Mouse (Mus musculus): ENCODE measurements around the gene Ssbp3. TPM values are rescaled to one million over a fixed set of nuclear protein-coding genes. Genes with fewer than 3 reads are reported as not detected.

Ssbp3 gene
- total RNA-seq (2021): 100 to 1,000 TPM; 114 to 119 TPM

DNA sequence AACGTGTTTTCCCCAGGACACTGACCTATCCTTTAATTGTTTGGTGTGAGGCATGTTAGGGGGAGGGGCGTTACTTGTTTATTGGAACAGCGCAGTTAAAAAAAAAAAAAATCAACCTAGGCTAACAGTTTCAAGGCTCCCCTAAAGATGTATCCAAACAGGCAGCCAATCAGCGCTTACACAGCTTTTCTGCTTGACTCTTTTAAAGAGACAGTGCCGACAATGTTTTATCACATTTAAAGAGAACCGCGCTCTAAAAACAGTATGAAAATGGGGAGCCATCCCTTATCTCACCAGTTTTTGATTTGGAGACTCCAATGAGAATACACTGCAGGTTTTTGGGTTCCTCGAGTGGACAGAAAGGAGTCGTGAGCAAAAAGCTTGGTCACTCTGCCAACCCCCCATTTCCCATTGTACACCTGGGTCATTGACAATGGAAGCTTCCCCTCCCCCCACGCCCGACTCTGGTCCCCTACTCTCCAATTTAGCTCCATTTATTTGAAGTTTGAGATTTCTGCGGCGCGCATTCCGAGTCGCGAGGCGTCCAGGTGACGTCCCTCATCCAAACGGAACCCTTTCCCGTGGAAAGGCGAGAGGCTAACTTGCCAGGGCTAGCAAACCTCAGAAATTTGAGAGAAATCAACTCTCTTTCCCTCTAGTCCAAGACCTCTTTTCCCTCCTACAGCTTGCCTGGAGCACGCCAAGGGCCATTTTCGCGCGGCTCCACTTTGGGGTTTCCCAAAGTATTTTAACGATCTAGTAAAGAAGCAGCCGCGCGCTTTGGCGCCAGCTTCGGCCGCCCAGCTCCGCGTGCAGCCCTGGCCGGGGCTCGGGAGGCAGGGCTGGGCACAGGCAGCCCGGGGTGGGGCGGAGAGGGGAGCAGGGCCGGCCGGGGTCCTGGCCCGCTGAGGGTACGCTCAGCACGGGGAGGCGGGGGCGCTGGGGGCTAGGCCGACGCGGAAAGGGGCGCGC is at the start of gene Ssbp3:
Gene Ssbp3 (plus strand): TSS at position 501 of the 972 bp plus-strand sequence.
- intact Hi-C loops (cut with DNase I): loop anchor here (1.0 to 5.0 kb wide), 4 partner anchors 70 to 252 kb away; partner anchors contain the start of genes Cyb5rl and Mrpl37

DNA sequence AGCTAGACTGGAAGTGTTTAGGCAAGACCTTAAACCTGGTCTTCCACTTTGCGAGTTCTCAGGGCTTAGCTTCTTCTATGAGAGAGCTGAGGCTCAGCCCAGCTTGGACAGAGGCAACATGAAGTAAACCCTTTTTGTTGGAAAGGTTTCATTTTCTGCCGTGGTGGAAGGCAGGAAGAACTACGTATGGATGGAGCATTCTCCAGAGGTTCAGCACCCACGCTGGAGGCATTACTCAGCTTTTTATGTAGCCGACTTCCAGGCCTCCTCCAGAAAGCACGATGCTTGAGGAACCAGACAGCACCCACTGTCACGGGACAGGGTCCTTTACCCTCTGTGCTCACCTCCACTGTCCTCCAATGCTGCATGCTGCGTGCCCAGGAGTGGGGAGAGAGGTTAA is 48.6 kb upstream of the Ssbp3 start:
- DNase-seq (ENCODE audit: extremely low spot score in 1 of 2, low spot score in 2 of 2): no peak
- intact Hi-C loops (cut with DNase I): no loop called here

More for the DNA sequence above, at the start of gene Ssbp3:
- peak; percentile 72 to 75 for DNase-seq (ENCODE audit: extremely low spot score in 1 of 2, low spot score in 2 of 2)

DNA sequence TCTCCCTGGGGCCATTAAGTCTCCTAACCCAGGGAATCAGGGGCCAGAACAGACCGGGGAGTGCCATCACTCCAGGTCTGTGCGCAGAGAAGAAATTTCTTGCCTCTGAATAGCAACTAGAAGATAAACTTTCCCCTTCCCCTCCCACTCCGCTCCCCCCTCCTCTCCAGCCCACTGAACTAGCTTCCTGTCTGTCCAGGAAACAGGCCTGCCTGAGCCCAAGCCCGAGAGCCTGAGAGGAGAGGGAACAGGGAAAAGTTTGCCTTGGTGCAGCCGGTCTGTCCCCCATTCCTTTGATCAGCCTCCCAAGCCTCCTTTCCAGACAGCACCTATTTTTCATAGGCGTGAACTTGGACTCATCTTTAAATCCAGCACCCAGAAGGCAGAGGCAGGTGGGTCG is 48.2 kb upstream of the Ssbp3 start:
- peak in 1 of 2 experiments; percentile 65 for DNase-seq (ENCODE audit: extremely low spot score in 1 of 2, low spot score in 2 of 2)
- intact Hi-C loops (cut with DNase I): no loop called here

DNA sequence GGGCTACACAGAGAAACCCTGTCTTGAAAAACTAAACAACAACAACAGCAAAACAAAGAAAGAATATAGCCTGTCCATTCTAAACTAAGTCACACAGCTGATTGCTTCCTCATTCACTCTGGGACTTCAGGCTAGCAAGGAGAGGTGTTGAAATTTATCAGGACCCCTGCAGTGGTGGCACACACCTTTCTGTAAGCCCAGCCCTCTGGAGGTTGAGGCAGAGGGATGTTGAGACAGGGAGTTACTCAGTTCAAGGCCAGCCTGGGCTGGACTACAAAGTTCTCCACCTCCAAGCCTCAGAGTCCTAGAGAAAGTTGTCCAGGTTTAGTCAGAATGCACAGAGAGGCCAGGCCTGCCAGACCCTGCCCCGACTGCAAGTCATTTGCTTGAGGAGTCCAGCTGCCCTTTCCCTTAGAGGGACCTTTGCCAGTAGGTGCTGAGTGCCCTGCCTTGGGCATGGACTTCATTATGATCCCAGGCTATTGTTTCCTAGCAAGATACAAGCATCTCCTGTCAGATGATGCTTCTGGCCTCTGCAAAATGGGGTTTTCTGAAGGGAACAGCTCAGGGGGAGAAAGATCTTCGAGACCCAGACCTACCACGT is 47.6 kb upstream of the Ssbp3 start:
- intact Hi-C loops (cut with DNase I): no loop called here
- DNase-seq (ENCODE audit: extremely low spot score in 1 of 2, low spot score in 2 of 2): no peak

DNA sequence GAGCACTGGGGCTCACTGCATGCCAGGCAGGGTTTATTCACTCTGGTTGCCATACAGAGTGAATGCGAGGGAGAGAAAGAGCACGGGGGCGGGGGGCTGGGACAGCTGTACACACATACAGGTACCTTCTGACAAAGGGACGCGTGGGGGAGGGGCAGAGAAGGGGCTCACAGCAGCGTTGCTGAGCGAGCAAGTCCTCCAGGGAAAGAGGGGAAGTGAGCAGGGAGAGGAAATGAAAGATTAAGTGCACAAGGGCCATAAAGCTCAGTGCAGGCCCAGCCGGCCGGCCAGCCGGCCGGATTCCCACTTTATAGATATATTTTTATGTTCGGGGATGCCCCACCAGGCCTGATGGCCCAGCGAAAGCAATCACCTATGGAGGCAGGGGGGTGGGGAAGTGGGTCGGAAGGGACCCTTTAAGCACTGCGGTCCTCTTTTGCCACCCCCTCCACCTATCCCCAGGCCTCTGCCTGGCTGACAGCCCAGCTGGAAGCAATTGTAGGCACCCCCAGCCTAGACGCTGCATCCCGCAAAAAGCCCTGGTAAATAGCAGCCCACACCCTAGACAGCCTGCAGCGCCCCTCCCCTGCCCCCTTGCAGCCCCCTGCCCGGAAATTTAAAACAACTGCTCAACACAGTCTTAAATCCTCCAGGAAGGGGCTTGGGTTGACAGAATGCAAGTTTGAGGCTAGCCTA is 44.9 kb upstream of the Ssbp3 start:
- intact Hi-C loops (cut with DNase I): no loop called here
- DNase-seq (ENCODE audit: extremely low spot score in 1 of 2, low spot score in 2 of 2): peak in 1 of 2 experiments; percentile 52

DNA sequence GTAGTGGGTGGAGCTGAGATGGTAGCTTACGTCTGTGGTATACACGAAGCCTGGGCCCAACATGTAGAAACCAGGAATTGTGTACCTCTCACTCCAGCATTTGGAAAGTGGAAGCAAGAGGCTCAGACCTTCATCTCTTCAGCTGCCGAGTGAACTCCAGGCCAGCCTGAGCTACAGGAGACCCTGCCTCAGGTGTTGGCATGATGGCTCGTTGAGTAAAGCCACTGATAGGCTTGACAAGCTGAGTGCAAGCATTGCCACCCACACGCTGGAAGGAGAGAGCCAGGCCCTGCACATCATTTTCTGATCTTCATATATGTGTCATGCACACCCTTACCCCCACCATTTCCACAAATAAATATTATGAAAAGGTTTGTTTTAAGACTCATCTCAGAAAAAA is 44.1 kb upstream of the Ssbp3 start:
- DNase-seq (ENCODE audit: extremely low spot score in 1 of 2, low spot score in 2 of 2): no peak
- intact Hi-C loops (cut with DNase I): no loop called here

DNA sequence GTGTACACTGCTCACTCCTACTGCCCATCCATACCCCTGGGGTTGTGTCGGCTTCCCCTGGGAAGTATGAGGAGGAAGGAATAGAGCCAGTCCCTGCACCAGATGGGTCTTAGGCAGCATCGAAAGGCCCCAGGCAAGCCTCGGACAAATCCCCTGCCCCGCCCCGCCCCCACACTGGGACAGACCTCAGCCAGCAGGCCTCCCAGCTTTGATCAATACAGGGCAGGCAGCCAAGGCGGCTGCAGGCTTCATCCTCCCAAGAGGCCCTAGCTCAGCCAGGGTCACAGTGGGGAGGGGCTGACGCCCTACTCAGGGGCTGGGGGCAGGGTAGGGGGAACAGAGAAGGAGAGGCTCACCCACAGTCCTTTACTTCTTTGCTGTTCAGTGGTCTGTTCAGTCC is 43.7 kb upstream of the Ssbp3 start:
- peak in 1 of 2 experiments; percentile 83 for DNase-seq (ENCODE audit: extremely low spot score in 1 of 2, low spot score in 2 of 2)
- intact Hi-C loops (cut with DNase I): no loop called here

DNA sequence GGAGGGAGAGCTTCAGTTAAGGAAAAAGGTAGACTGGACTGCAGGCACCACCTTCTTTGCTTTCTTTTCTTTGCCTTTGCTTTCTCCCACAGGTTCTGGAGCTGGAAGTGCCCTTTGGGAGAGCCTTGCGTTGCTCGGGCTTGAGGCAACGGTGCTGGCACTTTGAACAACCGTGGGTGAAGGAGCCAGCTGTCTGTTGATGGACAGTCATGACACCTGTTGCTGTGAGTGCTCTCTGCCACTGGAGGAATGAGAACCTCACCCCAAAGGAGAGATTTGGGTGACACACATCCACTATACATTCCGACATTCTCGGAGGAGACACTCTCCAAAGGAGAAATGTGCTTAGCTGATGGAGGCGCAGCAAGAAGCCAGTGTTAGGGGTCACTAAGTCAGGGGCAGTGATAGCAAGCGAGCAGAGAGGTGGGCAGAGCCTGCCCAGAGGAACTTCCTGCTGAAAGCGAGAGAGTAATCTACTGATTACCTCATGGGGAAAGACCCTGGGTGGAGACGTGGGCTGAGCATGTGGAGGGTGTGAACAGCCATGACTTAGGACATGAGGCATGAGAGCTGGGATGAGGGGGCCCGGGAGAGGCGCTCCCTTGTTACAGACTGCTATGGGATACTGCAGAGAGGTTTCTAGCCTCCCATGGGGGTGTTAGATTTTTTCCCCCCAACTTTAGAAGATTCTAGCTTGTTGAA is 41.6 kb upstream of the Ssbp3 start:
- DNase-seq (ENCODE audit: extremely low spot score in 1 of 2, low spot score in 2 of 2): no peak
- intact Hi-C loops (cut with DNase I): no loop called here

DNA sequence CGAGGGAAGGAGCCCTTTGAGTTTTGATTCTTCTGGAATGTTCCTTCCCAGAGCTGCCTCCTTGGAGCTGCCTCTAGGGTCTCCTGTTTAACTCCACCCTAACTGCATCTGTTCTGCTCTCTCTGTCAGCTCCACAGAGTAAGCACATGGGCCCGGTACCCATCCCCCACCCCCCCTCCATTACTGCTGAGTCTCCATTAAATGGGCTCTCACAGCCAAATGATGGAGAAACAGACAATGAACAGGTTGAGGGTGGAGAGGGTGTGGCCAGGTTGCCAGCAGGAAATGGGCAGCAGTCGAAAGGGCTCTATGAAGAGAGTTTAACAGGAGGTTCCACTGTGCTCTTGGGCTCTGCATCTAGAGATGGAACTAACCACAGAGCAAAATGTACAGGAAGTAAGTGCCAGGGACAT is 41.0 kb upstream of the Ssbp3 start:
- DNase-seq (ENCODE audit: extremely low spot score in 1 of 2, low spot score in 2 of 2): no peak
- intact Hi-C loops (cut with DNase I): no loop called here

DNA sequence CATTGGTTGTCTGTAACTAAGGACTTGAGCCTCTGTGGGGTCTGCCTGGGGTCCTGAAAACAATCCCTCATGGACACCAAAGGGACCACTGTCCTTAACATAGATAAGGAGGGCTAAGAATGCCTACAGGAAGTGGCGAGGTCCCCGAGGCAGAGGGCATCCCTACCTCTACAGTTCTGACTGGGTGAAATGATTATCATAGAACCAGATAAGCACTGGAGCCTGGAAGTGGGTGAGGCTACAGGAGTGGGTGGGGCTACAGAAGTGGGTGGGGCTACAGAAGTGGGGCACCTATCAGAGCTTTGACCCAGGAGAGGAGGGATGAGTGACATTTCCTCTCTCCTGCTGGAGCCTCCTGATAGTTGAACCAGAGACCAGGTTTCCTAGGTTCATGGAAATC is 39.9 kb upstream of the Ssbp3 start:
- DNase-seq (ENCODE audit: extremely low spot score in 1 of 2, low spot score in 2 of 2): no peak
- intact Hi-C loops (cut with DNase I): no loop called here

DNA sequence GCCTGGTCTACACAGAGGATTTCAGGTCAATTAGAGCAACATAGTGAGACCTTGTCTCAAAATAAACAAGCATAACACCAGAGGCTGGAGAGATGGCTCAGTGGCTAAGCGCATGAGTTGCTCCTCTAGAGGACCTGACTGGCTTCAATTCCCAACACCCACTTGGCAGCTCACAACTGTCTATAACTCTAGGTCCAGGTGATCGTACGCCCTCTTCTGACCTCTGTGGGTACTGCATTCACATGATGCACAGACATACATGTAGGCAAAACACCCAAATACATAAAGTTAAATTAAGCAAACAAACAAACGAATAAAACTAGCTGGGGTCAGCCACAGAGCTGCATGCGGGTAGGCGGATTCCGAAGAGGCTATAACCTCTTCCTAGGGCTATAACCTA is 36.0 kb upstream of the Ssbp3 start:
- DNase-seq (ENCODE audit: extremely low spot score in 1 of 2, low spot score in 2 of 2): no peak
- intact Hi-C loops (cut with DNase I): no loop called here

DNA sequence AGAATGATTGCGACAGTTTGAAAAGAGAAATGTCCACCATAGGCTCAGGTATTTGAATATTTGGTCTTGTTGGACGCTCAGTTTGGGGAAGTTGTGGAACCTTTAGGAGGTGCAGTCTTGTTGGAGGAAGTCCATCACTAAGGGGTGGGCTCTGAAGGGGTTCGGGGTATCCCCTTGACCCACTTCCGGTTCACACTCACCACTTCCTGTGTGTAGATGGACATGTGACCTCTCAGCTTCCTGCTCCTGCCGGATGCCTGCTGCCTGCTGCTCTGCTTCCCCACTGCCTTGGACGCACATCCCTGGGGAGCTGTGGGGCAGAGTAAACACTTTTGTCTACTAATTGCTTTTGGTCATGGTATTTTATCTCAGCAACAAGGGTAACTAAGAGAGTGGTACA is 29.4 kb upstream of the Ssbp3 start:
- DNase-seq (ENCODE audit: extremely low spot score in 1 of 2, low spot score in 2 of 2): no peak
- intact Hi-C loops (cut with DNase I): no loop called here

DNA sequence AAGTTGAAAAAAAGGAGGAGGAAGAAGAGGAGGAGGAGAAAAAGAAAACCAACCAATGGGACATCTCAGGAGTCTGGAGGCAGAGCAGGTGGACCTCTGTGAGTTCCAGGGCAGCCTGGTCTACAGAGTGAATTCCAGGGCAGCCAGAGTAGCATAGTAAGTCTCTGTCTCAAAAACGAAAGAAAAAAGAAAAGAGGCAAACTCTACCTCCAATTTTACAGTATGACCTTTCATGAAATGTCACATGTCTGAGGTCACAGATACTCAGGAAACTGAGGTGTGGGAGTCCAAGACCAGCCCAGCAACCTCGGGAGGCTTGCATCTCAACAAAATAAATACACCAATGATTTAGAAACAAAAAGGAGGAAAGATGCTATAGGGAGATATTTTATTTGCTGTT is 27.4 kb upstream of the Ssbp3 start:
- DNase-seq (ENCODE audit: extremely low spot score in 1 of 2, low spot score in 2 of 2): no peak
- intact Hi-C loops (cut with DNase I): loop anchor here (2.0 kb wide), 1 partner anchor 76 kb away; no protein-coding TSS in a partner anchor

DNA sequence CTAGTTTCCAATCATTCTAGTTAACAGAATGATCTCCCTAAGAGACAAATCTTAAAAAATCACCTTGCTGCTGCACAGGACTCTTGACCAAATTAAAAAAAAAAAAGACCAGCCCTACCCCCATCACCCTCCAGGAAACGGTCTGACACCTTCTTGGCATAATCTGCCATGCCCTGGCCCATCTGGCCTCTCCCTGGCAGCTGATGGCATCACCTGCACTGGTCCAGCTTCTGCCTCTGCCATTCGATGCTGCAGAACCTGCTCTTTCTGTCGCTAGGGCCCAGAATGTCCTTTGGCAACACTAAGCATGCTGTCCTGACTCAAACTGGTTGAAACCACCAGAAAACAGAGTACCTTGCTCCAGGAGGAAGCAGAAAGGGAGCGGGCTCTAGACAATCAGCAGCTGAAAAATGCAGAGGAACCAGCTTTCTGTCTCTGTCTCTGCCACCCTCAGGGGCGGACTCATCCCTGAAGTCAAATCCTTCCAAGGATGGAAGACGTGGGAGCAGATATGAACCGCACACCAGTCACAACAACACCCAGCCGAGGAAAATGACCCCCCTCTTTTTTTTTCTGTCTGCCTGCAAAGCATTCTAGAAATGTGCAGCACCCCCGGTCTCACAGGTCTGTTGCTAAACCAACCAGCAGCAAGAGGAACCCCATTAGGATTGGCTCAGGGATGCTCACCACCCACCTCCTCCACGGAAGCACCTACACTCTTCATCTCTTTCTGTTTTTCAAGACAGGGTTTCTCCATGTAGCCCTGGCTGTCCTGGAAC is 24.0 kb upstream of the Ssbp3 start:
- intact Hi-C loops (cut with DNase I): no loop called here

DNA sequence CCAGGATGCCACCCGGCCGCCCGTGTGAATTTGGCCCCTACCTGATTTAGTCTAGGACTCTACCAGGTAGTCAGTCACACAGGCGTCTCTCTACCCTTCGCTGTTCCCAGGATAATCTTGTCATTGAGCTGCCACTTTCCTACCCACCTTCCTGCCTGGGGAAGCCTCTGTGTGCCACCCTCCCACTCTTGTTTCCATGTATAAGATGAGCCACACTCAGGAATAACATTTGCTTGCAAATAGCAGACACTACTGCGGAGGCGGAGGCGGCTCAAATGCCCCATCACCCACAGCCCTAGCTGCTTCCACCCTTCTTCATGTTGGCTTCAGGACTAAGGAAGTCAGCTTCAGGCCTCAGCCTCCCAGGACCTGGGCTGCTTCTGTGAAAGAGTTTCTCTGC is 14.4 kb upstream of the Ssbp3 start:
- intact Hi-C loops (cut with DNase I): no loop called here

More for the DNA sequence above, 24.0 kb upstream of the Ssbp3 start:
- no peak for DNase-seq (ENCODE audit: extremely low spot score in 1 of 2, low spot score in 2 of 2)

DNA sequence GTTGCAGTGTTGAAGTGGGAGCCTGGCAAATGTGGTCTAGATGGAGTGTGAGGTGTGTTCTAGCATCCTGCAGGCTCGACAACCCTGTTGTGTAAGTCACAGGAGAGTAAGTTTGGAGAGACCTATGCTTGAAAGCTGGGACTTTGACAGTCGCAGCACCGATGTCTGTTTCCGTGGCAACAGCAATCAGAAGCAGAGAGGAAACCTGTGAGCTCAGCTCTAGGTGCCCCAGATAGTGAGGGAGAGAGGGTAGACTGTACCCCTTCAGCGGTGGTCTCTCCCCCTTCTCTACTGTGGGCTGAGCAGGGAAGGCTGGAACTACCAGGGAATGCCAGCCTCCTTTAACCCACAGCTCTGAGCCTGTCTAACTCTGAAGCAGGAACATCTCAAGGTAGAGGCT is 11.6 kb upstream of the Ssbp3 start:
- DNase-seq (ENCODE audit: extremely low spot score in 1 of 2, low spot score in 2 of 2): no peak
- intact Hi-C loops (cut with DNase I): no loop called here

More for the DNA sequence above, 14.4 kb upstream of the Ssbp3 start:
- peak in 1 of 2 experiments; percentile 37 for DNase-seq (ENCODE audit: extremely low spot score in 1 of 2, low spot score in 2 of 2)

DNA sequence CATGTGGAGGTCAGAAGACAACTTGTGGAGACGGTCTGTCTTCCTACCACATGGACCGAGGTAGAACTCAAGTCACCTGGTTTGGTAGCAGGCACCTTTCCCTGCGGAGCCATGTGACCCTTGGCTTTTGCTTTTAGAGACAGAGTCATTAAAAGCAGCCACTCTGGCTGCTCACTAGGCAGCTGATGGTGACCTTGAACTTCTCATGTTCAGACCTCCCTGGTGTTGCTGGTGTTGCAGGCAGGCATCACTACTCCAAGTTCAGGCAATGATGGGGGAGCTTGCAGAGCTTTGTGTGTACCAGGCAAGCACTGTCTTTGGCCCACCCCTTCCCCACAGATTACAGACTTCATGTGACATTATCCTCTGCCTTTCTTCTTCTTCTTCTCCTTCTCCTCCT is 11.0 kb upstream of the Ssbp3 start:
- no peak for DNase-seq (ENCODE audit: extremely low spot score in 1 of 2, low spot score in 2 of 2)
- intact Hi-C loops (cut with DNase I): no loop called here

DNA sequence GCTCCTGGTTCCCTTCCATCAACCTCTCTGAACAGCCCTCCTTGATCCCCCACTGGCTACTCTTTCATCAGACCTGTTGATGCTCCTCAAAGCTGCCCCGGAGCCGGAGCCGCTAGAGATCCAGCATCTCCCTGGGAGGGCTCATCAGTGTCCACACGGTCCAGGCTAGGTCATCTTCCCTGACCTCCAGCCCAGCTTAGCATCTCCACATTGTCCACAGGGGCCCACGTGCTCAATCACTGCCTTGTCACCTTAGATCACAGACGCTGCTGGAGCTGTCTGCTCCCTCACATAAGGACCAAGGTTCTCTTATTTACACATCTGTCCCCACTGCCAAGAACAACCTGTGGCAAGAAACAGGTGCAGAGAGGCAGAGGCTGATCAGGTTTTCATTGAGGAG is 9.8 kb upstream of the Ssbp3 start:
- intact Hi-C loops (cut with DNase I): no loop called here
- no peak for DNase-seq (ENCODE audit: extremely low spot score in 1 of 2, low spot score in 2 of 2)

All from left cerebral cortex, postnatal 10 days (tissue).